Mouse (Mus musculus): ENCODE data around the gene Hecw2. TPM values are rescaled to one million over a fixed set of nuclear protein-coding genes. Genes with fewer than 3 reads are reported as not detected.

The Hecw2 gene
- polyA plus RNA-seq, 1 experiment from 2014 or later, result 8.4 TPM

- Histone ChIP-seq H3K4me1 (no peaks in the 10 kb centered on the region), H3K36me3 (no peaks in the 10 kb centered on the region), H3K9me3 (replicated peaks) (no peaks in the 10 kb centered on the region), H3K9ac (replicated peaks) (no peak overlapping the region), H3K27me3 (replicated peaks) (no peaks in the 10 kb centered on the region), H3K4me2 (no peak overlapping the region), H3K4me3 (replicated peaks) (no peak overlapping the region), H3K27ac (replicated peaks) (no peak overlapping the region)
- WGBS, result 72% methylated on average over 5 of the region's 5 CpGs
- ATAC-seq (ENCODE audit: low FRiP score), result no peak
Observed at GRCm38 (mm10) chr1:54109255-54109654, 85.7 kb downstream of the Hecw2 start.

DNA sequence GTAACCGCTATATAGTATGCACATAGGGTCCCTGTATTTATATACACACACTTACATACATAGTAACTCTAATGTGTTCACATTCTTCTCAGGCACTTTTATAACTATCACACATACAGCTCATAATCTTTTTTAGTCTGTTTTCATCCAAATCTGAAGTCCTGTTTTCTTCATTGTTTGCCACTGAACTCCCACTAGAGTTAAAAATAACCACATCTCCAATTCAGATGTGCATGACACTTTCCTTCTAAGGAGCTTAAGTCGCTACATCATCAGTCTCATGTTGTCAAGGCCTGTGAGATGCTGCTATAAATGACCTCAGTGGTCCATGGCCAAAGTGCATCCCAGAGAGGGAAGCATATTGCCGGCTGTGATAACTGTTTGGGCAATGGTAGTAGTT lies 88.2 kb downstream of the Hecw2 start:
- no peak overlapping the region for H3K9ac ChIP-seq (replicated peaks)
- H3K36me3 ChIP-seq, result no peaks in the 10 kb centered on the region
- WGBS, result 93% methylated on average over 3 of the region's 3 CpGs

GRCm38 (mm10) chr1:54079708-54080107 lies 115.3 kb downstream of the Hecw2 start:
- Histone ChIP-seq H3K27me3 (replicated peaks) (no peaks in the 10 kb centered on the region), H3K4me3 (replicated peaks) (no peak overlapping the region), H3K36me3 (no peaks in the 10 kb centered on the region), H3K4me2 (no peak overlapping the region), H3K27ac (replicated peaks) (no peak overlapping the region), H3K9me3 (replicated peaks) (no peaks in the 10 kb centered on the region), H3K4me1 (no peaks in the 10 kb centered on the region), H3K9ac (replicated peaks) (no peak overlapping the region)
- ATAC-seq (ENCODE audit: low FRiP score), result no peak
- WGBS, result 97% methylated on average over 3 of the region's 3 CpGs

More for the DNA sequence above, 88.2 kb downstream of the Hecw2 start:
- ATAC-seq (ENCODE audit: low FRiP score), result no peak
- Histone ChIP-seq H3K27me3 (replicated peaks) (no peaks in the 10 kb centered on the region), H3K27ac (replicated peaks) (no peak overlapping the region), H3K4me1 (no peaks in the 10 kb centered on the region), H3K4me2 (no peak overlapping the region), H3K9me3 (replicated peaks) (no peaks in the 10 kb centered on the region), H3K4me3 (replicated peaks) (no peak overlapping the region)

GRCm38 (mm10) chr1:54074456-54074855 lies 120.5 kb downstream of the Hecw2 start:
- no peak for ATAC-seq (ENCODE audit: low FRiP score)
- Histone ChIP-seq H3K9me3 (replicated peaks) (no peaks in the 10 kb centered on the region), H3K4me1 (no peaks in the 10 kb centered on the region), H3K36me3 (no peaks in the 10 kb centered on the region), H3K4me2 (no peak overlapping the region), H3K9ac (replicated peaks) (no peak overlapping the region), H3K4me3 (replicated peaks) (no peak overlapping the region), H3K27me3 (replicated peaks) (no peaks in the 10 kb centered on the region), H3K27ac (replicated peaks) (no peak overlapping the region)
- 76% methylated on average over 1 of the region's 1 CpGs for WGBS

- no peak for ATAC-seq (ENCODE audit: low FRiP score)
- Histone ChIP-seq H3K9ac (replicated peaks) (no peak overlapping the region), H3K4me2 (no peak overlapping the region), H3K27me3 (replicated peaks) (no peaks in the 10 kb centered on the region), H3K4me3 (replicated peaks) (no peak overlapping the region), H3K36me3 (no peaks in the 10 kb centered on the region), H3K9me3 (replicated peaks) (no peaks in the 10 kb centered on the region), H3K4me1 (no peaks in the 10 kb centered on the region), H3K27ac (replicated peaks) (no peak overlapping the region)
- WGBS, result 81% methylated on average over 2 of the region's 2 CpGs
Observed at GRCm38 (mm10) chr1:54070121-54070520, 124.8 kb downstream of the Hecw2 start.

DNA sequence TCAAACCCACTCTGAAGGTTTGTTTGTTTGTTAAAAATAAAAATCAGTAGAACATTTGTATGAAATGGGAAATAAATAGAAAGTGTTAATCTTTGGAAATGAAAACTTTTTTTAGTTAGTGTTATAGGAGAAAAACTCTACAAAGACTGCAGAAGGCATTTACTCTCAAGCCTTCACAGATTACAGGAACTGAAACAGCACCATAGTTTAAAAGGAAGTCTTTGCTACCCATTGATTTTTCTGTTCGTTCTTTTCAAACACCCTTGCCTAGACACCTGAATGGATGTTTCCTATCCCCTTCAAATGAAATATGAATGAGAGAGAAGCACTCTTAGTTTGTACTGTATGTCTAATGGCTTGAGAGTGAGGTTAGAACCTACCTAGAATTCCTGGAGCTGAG lies 126.7 kb downstream of the Hecw2 start:
- no peak for ATAC-seq (ENCODE audit: low FRiP score)
- no peak overlapping the region for H3K4me2 ChIP-seq
- H3K9ac ChIP-seq (replicated peaks), result no peak overlapping the region
- no peaks in the 10 kb centered on the region for H3K4me1 ChIP-seq
- H3K9me3 ChIP-seq (replicated peaks), result no peaks in the 10 kb centered on the region
- no peaks in the 10 kb centered on the region for H3K27me3 ChIP-seq (replicated peaks)
- H3K4me3 ChIP-seq (replicated peaks), result no peak overlapping the region
- H3K36me3 ChIP-seq, result no peaks in the 10 kb centered on the region
- WGBS, result 73% methylated on average over 1 of the region's 1 CpGs
- no peak overlapping the region for H3K27ac ChIP-seq (replicated peaks)

DNA sequence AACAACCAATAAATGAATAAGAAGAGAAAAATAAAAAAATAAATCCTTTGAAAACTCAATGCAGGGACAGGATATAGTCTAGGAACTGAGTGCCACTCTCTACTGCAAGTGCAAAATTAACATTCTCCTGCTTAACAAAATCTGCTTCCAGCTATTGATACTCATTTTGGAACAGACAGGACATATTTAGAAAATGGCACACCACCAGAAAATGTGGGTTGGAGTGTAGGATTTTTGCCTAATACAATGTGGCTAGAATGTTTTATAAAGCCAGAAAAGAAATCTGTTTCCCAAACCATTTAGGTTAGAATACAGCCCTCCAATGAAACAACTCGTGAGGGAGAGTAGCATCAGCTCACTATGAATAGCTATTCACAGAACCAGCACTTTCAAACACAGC lies 129.5 kb downstream of the Hecw2 start:
- Histone ChIP-seq H3K4me1 (no peaks in the 10 kb centered on the region), H3K4me2 (no peak overlapping the region), H3K9ac (replicated peaks) (no peak overlapping the region), H3K27me3 (replicated peaks) (no peaks in the 10 kb centered on the region), H3K4me3 (replicated peaks) (no peak overlapping the region), H3K36me3 (no peaks in the 10 kb centered on the region), H3K27ac (replicated peaks) (no peak overlapping the region), H3K9me3 (replicated peaks) (no peaks in the 10 kb centered on the region)
- 70% methylated on average over 1 of the region's 1 CpGs for WGBS
- no peak for ATAC-seq (ENCODE audit: low FRiP score)

GRCm38 (mm10) chr1:54061078-54061477 lies 133.9 kb downstream of the Hecw2 start:
- Histone ChIP-seq H3K27ac (replicated peaks) (no peak overlapping the region), H3K4me1 (no peaks in the 10 kb centered on the region), H3K4me2 (no peak overlapping the region), H3K9me3 (replicated peaks) (no peaks in the 10 kb centered on the region), H3K27me3 (replicated peaks) (no peaks in the 10 kb centered on the region), H3K4me3 (replicated peaks) (no peak overlapping the region), H3K9ac (replicated peaks) (no peak overlapping the region), H3K36me3 (no peaks in the 10 kb centered on the region)
- no peak for ATAC-seq (ENCODE audit: low FRiP score)
- WGBS, result 97% methylated on average over 2 of the region's 2 CpGs

GRCm38 (mm10) chr1:54059731-54060130 lies 135.2 kb downstream of the Hecw2 start:
- no peak for ATAC-seq (ENCODE audit: low FRiP score)
- Histone ChIP-seq H3K4me3 (replicated peaks) (no peak overlapping the region), H3K4me2 (no peak overlapping the region), H3K4me1 (no peaks in the 10 kb centered on the region), H3K9ac (replicated peaks) (no peak overlapping the region), H3K36me3 (no peaks in the 10 kb centered on the region), H3K9me3 (replicated peaks) (no peaks in the 10 kb centered on the region), H3K27ac (replicated peaks) (no peak overlapping the region), H3K27me3 (replicated peaks) (no peaks in the 10 kb centered on the region)
- WGBS, result 94% methylated on average over 1 of the region's 1 CpGs

- no peak overlapping the region for H3K4me3 ChIP-seq (replicated peaks)
- H3K27ac ChIP-seq (replicated peaks), result no peak overlapping the region
- H3K27me3 ChIP-seq (replicated peaks), result no peaks in the 10 kb centered on the region
- no peak overlapping the region for H3K4me2 ChIP-seq
- H3K9me3 ChIP-seq (replicated peaks), result no peaks in the 10 kb centered on the region
- H3K36me3 ChIP-seq, result no peaks in the 10 kb centered on the region
- no peak overlapping the region for H3K9ac ChIP-seq (replicated peaks)
- no peak for ATAC-seq (ENCODE audit: low FRiP score)
- no peaks in the 10 kb centered on the region for H3K4me1 ChIP-seq
Observed at GRCm38 (mm10) chr1:54052771-54053170, 142.2 kb downstream of the Hecw2 start.

DNA sequence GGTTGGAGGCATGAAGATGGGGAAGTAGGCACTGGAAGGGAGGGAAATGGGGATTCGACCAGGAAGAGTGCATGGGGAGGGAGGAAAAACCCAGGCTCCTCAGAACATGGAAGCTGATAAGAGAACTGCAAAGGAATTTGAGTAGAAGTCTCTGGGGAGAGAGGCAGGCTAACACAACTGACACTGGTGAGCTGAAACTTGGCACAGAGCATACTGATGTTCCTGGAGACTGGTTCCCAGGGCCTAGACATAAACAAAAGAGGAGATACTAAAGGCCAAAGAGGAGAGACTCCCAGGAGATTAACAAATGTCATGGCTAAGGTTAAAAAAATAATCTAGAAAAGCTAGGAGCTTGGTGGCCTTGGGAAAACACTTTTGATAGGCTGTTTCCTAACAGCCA lies 148.0 kb downstream of the Hecw2 start:
- no peaks in the 10 kb centered on the region for H3K27me3 ChIP-seq (replicated peaks)
- no peak for ATAC-seq (ENCODE audit: low FRiP score)
- no peaks in the 10 kb centered on the region for H3K9me3 ChIP-seq (replicated peaks)
- H3K9ac ChIP-seq (replicated peaks), result no peak overlapping the region
- H3K4me2 ChIP-seq, result no peak overlapping the region
- 84% methylated on average over 1 of the region's 1 CpGs for WGBS
- no peaks in the 10 kb centered on the region for H3K4me1 ChIP-seq
- H3K36me3 ChIP-seq, result no peaks in the 10 kb centered on the region
- no peak overlapping the region for H3K27ac ChIP-seq (replicated peaks)
- H3K4me3 ChIP-seq (replicated peaks), result no peak overlapping the region

DNA sequence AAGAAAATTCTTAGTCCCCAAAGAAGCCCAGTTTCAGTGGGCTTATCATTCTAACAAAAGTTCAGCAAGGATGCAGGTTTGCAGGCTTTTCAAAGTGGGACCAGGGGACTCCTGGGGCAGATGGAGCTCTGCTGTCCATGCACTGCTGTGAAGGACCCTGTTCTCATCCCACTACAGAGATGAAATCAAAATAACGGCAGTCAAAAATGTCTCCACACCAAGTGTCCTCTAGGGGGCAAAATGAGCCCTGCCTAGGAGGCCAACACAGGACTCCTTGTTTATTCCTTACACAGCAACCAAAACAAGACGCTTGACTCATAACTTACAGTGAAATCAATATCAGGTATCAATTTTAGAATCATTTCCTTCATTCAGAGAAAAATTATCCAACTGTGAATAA lies 155.9 kb downstream of the Hecw2 start:
- 39% methylated on average over 2 of the region's 2 CpGs for WGBS
- H3K9ac ChIP-seq (replicated peaks), result no peak overlapping the region
- no peaks in the 10 kb centered on the region for H3K27me3 ChIP-seq (replicated peaks)
- no peaks in the 10 kb centered on the region for H3K9me3 ChIP-seq (replicated peaks)
- no peak overlapping the region for H3K27ac ChIP-seq (replicated peaks)
- no peaks in the 10 kb centered on the region for H3K4me1 ChIP-seq
- H3K4me2 ChIP-seq, result no peak overlapping the region
- peak; percentile 50; the same call in 1 of the 2 replicates for ATAC-seq (ENCODE audit: low FRiP score)
- H3K36me3 ChIP-seq, result no peaks in the 10 kb centered on the region
- no peak overlapping the region for H3K4me3 ChIP-seq (replicated peaks)

- Histone ChIP-seq H3K9me3 (replicated peaks) (no peaks in the 10 kb centered on the region), H3K4me2 (no peak overlapping the region), H3K9ac (replicated peaks) (no peak overlapping the region), H3K4me1 (peaks cover 3% of the 10 kb centered on the region; the same call in 1 of the 2 replicates), H3K4me3 (replicated peaks) (no peak overlapping the region), H3K27me3 (replicated peaks) (no peaks in the 10 kb centered on the region), H3K27ac (replicated peaks) (no peak overlapping the region), H3K36me3 (no peaks in the 10 kb centered on the region)
- WGBS, result 87% methylated on average over 2 of the region's 2 CpGs
- ATAC-seq (ENCODE audit: low FRiP score), result no peak
Observed at GRCm38 (mm10) chr1:54017686-54018085, 177.3 kb downstream of the Hecw2 start.
